Mouse (Mus musculus) retina, postnatal 1 day (tissue): ENCODE results near the gene Kctd10.
A peak's percentile ranks its signal among the peaks of the same experiment; 100 is the strongest.

Experiments
- DNase-seq: peaks from one replicate; pipeline ENCODE4 v3.0.0-alpha.2; 2012

The Kctd10 gene

DNA sequence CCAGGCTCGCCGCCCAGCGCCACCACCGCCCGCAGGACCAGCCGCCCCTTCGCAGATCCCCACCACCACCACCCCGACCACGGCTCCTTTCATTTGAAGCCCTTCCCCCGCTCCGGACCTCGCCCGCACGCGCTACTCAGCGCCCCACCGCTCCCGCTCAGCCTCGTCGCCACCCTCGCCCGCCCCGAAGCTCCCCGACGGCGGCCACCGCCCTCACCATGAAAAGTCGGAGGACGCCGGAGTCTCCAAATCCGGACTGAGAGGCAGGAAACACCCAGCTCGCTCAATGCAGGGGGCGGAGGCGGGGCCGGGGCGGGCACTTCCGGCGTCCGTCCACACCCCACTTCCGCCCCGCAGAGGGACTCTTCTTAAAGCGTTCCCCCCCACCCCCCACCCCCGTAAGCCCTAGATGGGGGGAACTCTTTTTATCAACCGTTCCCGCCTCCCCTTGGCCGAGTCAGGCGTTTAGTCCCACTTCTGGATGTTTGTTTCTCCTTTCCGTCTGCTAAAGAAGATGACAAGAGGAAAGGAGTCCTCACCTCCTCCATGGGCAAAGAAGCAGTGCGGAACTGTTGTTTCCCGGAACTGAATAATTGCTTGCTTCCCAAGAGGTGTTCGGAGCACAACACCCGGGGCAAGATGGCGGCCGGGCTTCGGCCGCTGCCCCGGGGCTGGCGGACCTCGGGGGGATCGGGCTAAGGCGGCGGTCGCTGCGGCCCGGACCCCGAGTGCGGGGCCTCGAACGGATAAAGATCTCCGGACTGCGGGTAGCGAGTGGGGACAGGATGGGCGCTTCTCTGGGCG, at the start of gene Kctd10, which contains the start of gene Ube3b:
Gene Kctd10 (minus strand): TSS at position 300 of the 804 bp plus-strand sequence.
Gene Ube3b (plus strand): TSS at position 399 of the 804 bp plus-strand sequence.
- DNase-seq, result peak; percentile 97

DNA sequence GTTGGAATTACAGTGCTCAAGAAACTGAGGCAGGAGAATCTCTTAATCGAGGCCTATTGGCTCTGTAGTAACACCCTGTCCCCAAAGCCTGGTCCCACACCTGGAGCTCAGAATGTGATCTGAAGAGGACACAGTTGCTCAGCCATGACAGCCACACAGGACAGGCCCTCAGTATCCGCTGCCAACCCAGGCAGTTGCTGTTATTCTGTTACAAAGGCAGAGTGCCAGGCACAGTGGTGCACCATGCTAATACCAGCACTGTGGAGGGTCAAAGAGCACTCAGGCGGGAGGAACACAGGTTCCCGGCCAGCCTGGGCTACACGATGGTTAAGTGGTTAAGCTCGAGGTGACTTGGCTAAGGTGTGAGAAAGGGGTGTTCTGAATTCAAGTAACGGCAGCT, 49.5 kb upstream of the Kctd10 start:
- no peak for DNase-seq

DNA sequence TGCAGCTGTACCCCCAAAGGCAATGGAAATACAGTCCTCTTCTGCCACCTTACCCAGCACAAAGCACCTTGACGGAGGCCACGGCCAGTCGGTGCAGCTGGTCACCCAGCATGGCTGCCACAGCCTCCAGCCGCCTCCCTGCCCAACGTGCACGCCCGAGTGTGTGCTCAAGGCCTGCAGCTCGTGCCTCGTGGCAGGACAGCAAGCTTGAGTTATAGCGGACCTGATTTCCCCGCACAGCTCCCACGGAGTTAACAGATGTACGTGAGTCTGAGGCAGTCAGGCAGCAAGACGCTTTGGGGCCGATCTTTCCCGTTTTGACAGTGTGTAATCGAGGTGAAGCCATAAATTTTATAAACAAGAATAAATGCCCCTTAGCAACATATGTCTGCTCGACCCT, 48.3 kb upstream of the Kctd10 start:
- peak; percentile 46 for DNase-seq

DNA sequence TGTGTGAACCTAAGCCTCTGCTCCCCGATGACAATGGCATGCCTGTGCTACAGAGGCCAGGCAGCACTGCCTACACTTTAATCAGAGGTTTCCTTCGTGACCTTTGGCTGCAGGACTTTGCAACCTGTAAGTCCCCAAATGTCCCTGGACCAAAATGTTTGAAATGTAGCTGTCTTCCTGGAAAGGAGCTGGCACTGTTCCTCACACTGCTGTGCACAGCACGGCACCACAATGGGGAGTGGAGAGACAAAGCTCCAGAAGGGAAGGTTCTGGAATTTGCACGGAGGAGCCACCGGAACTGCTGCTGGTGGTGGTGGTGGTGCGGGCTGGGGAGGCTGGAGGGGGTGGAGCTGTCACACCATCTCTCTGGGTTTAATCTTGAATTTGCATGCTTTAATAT, 46.4 kb upstream of the Kctd10 start:
- no peak for DNase-seq

DNA sequence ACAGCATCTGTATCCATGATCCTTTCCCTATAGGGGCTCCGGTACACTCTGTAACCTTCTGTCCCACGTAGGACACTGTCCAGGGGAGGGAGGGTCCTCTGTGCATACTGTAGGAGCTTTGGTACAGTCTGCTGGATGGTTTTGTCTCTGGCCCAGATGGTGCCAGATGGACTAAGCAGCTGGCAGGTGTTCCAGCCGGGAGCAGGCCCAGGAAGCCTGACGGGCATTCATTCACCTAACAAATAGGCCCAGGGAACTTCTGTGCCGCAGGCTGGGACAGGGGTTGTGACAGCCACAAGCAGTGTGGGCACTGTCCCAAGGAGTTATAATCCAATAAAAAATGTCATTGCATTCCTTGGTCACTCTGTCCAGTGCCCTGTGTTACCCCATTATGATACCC, 43.7 kb upstream of the Kctd10 start:
- DNase-seq, result peak; percentile 27

DNA sequence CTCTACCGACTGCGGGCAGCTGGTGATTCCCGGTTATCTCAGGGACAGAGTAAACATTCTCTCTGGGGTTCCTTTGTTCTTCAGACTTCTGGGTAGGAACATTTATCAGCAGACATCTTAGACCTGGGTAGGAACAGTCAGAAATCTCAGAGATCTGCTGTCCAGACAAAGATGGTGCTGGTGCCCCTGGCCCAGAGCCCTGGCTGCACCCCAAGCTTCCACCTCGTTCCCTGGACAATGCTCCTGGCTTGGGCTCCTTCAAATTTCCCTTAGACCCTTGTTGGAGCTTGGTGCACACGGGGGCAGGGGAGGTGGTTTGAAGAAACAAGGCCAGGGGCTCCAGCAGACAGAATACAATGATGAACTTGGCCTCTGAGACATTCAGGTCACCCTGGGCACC, 42.3 kb upstream of the Kctd10 start:
- no peak for DNase-seq

DNA sequence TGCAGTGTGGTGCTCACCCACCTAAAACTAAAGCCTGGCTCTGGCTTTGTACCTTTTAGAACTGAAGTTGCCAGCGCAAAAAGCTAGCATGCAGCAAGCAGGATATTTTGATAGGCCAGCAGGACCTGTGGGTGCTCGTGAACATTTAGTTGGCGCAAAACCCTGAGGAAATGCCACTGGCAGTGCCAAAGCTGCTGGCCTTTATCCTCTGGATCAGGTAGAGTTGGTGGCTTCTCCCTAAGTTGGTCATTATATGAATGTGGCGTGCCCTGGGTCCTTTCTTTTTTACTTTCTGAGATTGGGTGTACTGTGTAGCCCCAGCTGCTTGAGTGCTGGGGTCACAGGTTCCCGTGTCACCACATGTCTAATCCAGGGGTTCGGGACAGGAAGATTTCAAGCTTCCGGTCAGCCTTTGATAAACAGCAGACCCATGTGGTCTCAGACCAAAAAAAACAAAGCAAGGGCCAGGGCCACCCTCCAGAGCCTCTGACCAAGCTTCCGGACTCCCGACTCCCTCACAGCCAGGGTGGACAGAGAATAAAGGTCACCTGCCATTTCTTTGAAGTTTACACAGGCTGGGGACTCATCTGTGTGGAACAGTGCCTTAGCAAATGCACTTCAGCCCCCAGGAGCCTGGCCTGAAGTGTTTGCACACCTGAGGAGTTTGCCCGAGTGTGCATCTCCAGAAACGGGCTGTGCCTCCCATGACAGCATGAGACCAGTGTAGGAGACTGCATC, 41.4 kb upstream of the Kctd10 start:
- DNase-seq, result no peak

DNA sequence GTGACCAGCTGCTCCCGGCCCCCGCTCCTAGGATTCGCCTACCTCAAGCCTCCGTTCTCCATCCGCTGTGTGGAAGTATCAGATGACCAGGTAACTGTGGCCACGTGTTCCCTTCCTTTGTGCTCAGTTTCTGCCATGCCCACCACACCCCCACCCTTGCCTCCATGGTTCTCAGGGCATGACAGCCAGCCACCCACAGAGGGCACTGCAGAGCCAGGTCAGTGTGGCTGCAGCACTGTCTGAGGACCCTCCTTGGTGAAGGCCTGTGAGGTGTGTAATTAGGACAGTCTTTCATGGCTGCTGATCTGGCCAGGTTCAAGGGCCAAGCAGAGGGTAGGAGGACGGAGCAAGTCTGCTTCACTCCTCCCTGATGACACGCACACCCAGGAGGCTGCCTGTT, 38.2 kb upstream of the Kctd10 start:
- peak; percentile 63 for DNase-seq

DNA sequence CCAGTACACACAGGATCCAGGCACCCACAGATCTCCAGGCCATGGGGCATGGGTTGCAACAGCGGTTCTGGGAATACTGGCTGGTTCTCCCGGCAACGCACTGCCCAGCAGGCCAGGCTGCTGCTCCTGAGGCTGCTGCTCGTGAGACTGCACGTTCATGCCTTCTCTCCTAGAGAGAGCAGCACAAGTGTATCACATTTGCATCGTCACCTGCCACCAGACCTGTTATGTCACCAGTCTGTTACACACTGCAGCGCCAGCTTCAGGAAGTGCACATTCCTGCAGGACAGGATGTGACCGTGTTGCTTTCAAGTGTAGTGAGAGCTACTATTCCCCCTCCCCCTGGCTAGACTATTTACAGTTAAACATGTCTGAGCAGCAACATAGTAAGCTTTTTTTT, 36.5 kb upstream of the Kctd10 start:
- DNase-seq, result no peak

DNA sequence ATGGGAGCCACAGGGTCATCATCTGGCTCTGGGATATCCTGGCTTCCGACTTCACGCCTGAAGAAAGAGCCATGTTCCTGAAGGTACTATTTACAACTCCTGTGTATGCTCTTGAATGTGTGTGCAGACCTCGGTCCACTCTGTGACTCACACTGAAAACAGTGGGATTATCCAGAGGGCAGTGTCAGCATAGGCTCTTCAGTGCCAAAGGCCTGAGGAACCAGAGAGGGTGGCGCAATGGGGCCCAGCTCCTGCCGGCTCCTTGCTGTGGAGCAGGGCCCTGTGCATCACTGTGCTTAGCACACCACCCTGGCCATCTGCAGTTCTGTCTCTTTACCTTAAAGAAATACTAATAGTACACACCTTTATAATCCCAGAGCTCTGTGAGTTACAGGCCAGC, 35.3 kb upstream of the Kctd10 start:
- no peak for DNase-seq

DNA sequence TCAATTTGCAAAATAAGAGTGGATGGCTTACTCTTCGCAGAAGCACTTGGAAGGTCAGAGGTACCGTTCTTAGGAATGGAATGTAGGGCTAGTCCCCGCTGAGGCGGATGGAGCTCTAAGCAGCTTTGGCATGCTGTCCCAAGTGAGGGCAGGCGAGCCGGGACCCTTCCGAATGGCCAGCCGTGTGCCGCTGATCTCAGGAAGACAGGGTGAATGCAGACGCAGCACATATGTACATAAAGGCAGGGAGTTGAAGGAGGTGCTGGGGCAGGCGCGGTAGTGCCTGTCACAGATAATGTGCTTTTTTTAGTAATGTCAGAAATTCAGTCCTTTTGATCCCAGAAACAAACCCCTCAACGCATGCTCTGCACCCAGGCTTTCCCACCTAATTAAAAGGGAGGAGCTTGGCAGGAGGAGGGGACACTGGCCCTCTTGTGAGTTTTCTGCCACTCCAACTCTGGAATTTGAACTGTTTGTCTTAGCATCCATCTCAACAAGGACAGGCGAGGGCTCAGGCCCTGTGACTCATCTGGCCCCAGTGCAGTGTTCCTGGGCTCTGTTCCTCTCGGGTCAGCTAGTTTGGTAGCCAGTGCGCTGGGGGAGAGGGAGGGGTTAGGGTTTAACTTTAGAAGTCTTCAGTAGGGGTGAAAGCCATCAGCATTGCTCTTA, 32.9 kb upstream of the Kctd10 start:
- no peak for DNase-seq

DNA sequence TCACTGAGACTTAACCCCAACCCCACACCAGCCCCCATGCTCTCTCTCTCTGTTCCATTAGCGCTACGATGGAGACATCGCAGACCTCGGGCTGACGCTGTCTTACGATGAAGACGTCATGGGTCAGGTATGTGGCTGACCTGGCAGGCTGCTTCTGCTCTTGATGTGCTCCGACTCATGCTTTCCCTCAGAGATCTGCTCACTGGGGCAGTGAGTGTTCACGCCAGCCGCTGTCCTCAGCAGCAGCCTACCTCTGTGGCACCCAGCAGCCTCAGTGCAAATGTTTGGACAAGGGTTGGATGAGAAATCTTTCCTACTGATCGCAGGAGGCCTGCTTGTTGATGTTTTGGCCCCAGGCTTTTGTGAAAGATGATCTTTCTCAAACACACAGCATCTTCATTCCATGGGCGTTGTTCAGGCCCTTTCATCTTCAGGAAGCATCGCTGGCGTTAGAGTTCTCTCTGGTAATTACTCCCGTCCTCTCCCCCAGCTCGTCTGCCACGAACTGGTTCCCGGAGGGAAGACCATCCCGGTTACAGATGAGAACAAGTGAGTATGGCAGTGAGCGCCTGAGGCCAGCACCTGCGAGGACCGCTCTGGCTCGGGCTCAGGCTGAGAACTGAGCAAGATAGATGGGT, 32.2 kb upstream of the Kctd10 start:
- DNase-seq, result no peak

DNA sequence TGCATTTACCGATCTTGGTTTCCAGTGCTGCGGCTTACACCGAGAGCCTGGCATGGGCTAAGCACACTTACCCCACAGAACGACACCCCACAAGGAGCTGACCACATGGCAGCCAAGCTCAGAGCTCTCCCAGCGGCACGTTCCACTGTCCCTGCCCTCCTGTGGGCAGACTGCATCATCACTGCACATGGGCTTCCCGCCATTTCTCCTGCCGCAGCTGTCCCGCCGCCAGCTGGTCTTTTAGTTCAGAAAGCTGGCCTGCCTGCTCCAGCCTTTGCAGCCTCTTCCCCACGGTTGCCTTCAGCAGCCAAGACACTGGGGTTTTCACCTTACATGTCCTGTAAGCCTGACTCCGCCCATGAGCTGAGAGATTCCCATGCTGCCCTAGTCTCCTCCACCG, 30.1 kb upstream of the Kctd10 start:
- no peak for DNase-seq

DNA sequence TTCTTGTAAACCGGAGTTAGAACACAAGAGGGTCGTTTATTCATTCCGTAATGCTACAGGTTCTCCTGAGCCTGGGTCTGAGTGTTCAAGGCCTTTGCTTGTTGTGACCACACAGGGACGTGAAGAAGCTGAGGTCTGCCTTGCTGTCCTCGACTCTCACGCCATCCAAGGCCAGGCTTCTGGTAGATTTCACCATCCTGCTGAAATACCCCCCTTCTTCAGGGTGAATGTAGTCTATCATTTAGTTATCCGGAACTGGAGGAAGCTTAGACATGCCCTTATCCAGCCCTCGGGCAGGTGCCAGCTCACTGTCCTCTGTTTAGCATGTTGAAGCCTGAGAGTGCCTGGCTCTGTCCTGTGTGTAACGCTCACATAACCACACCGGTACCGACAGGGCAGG, 28.5 kb upstream of the Kctd10 start:
- no peak for DNase-seq

DNA sequence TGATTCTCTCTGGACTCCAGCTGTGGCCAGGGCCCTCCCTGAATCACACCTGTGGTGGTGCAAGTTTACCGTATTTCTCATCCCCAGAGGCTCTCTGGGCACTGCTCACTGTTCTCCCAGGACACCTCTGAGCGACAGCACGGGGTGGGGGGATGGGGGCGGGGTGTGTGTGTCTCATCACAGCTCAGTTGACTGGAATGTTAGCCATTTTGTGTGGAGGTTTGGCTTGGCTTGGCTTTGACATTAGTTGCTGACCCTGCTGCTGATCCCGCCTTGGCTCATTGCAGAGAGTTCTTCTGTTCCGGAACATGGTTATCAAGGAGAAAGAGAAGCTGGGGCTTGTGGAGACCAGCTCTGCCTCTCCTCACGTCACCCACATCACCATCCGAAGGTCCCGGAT, 27.5 kb upstream of the Kctd10 start:
- no peak for DNase-seq

DNA sequence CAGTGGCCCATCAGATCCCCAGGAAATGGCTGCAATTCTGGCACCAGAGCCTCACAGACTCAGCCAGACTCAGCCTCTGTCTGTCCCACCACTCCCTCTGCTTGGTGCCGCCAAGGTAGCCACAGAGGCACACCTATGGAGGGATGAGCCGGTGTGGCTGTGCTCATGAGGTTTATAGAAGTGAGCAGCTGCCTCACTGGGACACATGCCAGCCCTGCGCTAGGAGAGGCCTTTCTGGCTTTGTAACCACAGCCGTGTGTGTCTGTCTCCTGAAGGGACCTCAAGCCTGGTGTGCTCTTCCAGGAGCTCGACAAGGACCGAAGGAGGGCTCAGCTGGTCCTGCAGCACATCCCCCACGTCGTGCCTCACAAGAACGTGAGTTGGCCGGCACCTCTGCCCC, 27.0 kb upstream of the Kctd10 start:
- no peak for DNase-seq

DNA sequence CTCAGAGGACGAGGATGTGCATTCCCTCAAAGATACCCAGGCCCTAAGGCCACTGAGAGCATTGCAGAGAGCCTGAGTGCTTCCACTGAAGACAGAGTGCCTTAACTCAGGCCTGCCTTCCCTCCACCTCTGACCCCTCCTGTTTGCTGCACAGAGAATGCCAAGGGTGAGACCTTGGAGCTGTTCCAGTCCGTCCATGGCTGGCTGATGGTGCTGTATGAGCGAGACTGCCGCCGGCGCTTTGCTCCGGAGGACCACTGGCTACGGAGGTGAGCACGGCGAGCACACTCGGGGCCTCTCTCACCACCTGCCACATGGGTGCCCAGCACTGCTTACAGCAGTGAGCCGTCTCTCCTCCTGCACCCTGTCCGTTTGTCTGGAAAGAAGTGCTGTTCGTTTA, 26.3 kb upstream of the Kctd10 start:
- DNase-seq, result no peak

DNA sequence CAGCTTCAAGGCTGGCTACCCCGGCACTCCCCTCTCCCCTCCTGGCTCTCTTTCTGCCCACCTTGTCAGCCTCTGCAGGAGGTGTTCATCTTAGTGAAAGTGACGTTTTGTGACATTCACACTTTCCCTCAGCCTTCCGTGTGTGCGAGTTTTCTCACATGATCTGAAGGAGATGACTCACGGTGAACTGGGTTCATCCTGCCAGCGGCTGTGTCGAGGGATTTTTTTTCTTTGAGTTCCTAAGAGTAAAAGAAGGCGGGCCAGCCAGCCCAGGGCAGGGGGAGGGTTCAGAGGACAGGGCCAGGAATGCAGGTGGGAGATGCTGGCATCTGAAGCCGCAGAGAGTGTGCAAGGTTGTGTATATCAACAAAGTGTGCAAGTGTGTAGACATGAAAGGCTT, 12.9 kb upstream of the Kctd10 start:
- DNase-seq, result peak; percentile 52

DNA sequence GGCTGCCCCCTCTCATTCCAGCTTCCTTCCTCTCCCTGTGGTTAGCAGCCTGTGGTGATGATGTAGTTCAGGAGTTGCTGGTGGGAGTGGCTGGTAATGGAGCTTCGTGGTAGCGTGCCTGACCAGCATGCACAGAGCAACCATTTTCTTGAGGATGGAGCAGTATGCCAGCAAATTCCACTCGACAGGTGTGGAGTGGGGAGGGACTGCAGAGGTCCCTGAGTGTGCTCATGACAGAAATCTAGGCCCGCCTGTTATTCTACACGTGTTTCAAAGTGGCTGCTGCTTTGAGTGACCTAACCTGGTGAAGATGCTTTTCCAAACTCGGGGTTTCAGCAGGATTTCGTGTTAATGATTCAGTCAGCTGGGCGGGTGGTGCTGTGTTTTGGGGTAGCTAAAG, 4.1 kb upstream of the Kctd10 start:
- DNase-seq, result no peak

DNA sequence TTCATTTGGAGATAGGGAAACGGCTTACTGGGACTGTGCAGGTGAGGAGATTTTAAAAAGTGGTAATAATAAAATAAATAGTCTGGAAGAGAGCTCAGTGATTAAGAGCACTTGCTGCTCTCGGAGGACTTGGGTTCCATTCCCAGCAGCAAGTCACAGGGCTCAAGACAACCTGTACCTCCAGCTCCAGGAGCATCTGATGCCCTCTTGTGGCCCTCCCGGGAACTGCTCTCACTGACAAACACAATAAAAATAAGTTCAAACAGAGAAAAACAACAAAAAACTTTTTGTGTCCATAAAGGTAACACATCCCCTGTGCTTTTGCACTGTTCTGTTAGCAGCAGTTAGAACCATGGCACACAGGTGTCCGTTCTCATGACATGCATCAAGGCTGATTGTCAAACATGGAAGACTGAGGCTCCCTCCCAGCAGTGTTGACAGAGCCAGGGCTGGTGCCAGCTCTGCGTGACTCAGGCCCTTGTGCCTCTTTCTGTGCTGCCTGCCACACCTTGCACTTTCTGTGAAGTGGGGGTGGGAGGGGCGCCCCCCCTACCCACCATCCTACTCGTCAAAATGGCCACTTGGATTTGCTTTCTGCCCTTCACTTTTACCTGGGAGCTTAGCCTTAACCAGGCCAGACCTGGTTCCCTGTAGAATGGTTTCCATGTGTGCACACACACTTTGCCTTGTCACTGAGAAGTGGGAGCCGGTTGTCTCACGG, 3.0 kb upstream of the Kctd10 start:
- peak; percentile 44 for DNase-seq

DNA sequence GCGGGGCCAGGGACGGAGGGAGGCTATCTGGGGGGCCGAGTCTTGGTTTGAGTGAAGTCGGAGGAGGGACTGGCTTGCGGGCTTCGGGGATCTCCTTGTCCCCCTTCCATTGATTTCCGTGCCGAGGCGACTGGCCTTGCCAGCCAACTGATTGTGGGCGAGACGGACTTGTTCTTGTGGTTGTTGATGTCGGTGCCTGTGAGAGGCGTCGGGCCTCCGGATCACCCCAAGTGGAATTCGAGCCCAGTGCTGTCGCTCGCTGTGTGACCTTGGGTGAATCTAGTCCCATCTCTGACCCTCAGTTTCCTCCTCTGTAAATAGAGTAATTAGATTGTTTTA, 674 bp upstream of the Kctd10 start:
- no peak for DNase-seq

DNA sequence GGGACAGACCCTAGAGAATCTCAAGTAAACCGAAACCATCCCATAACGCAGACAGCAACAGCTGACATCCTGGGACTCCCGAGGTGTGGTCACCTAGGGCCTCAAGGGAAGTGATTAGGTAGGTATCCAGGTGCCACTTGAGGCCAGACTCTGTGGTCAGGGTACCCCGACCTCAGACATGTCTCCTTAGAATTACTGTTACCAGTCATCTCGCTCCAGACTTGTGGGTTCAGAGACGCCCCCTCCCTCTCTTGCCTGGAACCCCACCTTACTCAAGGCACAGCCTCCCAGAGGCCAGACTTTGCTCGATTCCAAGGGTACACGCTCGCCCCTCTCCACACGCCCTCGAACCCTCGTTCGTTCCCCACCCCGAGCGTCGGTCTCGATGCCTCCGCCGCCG, 545 bp downstream of the Kctd10 start:
- no peak for DNase-seq

DNA sequence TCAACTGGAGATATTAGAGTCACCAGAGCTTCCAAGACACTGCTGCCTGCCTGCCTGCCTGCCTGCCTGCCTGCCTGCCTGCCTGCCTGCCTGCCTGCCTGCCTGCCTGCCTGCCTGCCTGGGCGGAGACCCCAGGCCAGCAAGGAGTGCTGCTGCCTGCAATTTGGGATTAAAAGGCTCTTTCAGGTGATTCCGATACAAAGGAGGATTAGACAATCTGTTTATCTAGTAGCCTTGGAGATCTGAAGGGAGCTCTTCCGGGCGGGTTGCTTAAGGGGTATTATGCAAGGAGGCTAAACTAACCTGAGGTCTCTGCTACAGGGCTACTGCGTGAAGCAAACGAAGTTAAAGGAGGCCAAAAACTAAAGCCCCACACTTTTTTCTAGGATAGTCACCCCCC, 1.4 kb downstream of the Kctd10 start:
- peak; percentile 41 for DNase-seq
